Mouse (Mus musculus): ENCODE data around the gene Mettl17. TPM values are rescaled to one million over a fixed set of nuclear protein-coding genes. Genes with fewer than 3 reads are reported as not detected.

Mettl17 gene
- polyA plus RNA-seq, 1 experiment from 2014 or later: 41.9 TPM

Small RNA genes lying within 50 kb of the gene (microRNA-seq; reads per million reads assigned to microRNA genes)
- not detected for gene Gm27375 (ENCODE audit: borderline number of aligned reads)

Other genes starting within 250 kb of the Mettl17 start
- not detected in 2 replicates for gene Gm4181, start 249.2 kb upstream of the Mettl17 start, polyA plus RNA-seq (2014; fragmentation: Nextera tagmentation; extraction: Ambion mirVana)
- not detected in 2 replicates for gene Gm17079, start 189.4 kb upstream of the Mettl17 start, polyA plus RNA-seq (2014; fragmentation: Nextera tagmentation; extraction: Ambion mirVana)
- gene Gm5800, start 167.7 kb upstream of the Mettl17 start, polyA plus RNA-seq (2014; fragmentation: Nextera tagmentation; extraction: Ambion mirVana): not detected in 2 replicates
- gene Ang4, start 111.3 kb upstream of the Mettl17 start, polyA plus RNA-seq (2014; fragmentation: Nextera tagmentation; extraction: Ambion mirVana): not detected in 2 replicates
- gene AY358078, start 84.8 kb upstream of the Mettl17 start, polyA plus RNA-seq (2014; fragmentation: Nextera tagmentation; extraction: Ambion mirVana): not detected in 2 replicates
- gene Ear6, start 31.1 kb upstream of the Mettl17 start, polyA plus RNA-seq (2014; fragmentation: Nextera tagmentation; extraction: Ambion mirVana): not detected in 2 replicates
- 0.17 and 0.31 TPM in 2 replicates for gene Slc39a2, start 8.0 kb downstream of the Mettl17 start, polyA plus RNA-seq (2014; fragmentation: Nextera tagmentation; extraction: Ambion mirVana)
- 115 and 145 TPM in 2 replicates for gene Ndrg2, start 29.3 kb downstream of the Mettl17 start, polyA plus RNA-seq (2014; fragmentation: Nextera tagmentation; extraction: Ambion mirVana)
- not detected in 2 replicates for gene Tppp2, start 33.6 kb downstream of the Mettl17 start, polyA plus RNA-seq (2014; fragmentation: Nextera tagmentation; extraction: Ambion mirVana)
- not detected in 2 replicates for gene Rnase13, start 37.9 kb downstream of the Mettl17 start, polyA plus RNA-seq (2014; fragmentation: Nextera tagmentation; extraction: Ambion mirVana)
- gene Arhgef40, start 99.9 kb downstream of the Mettl17 start, polyA plus RNA-seq (2014; fragmentation: Nextera tagmentation; extraction: Ambion mirVana): 57.5 and 58.3 TPM in 2 replicates
- gene Tmem253, start 130.8 kb downstream of the Mettl17 start, polyA plus RNA-seq (2014; fragmentation: Nextera tagmentation; extraction: Ambion mirVana): 0.48 and 1.0 TPM in 2 replicates
- gene Zfp219, start 135.9 kb downstream of the Mettl17 start, polyA plus RNA-seq (2014; fragmentation: Nextera tagmentation; extraction: Ambion mirVana): 22.0 and 22.8 TPM in 2 replicates
- not detected in 2 replicates for gene Olfr221, start 157.6 kb downstream of the Mettl17 start, polyA plus RNA-seq (2014; fragmentation: Nextera tagmentation; extraction: Ambion mirVana)
- gene Hnrnpc, start 219.2 kb downstream of the Mettl17 start, polyA plus RNA-seq (2014; fragmentation: Nextera tagmentation; extraction: Ambion mirVana): 456 and 484 TPM in 2 replicates
- gene Rpgrip1, start 225.9 kb downstream of the Mettl17 start, polyA plus RNA-seq (2014; fragmentation: Nextera tagmentation; extraction: Ambion mirVana): 46.5 and 49.7 TPM in 2 replicates

All from heart, embryonic 11.5 days (tissue).